Mouse (Mus musculus) myocyte (in vitro differentiated cells): ENCODE results near the gene Aqp8.

ENCODE experiments used
- E2F4 ChIP-seq: IDR thresholded peaks from one replicate; pipeline ENCODE4 v1.6.1; 2011; ENCODE audit warnings: mild to moderate bottlenecking, control low read depth, moderate library complexity; ENCODE audit not compliant: insufficient read depth
- MAX ChIP-seq: IDR thresholded peaks from one replicate; pipeline ENCODE4 v1.6.1; 2011; ENCODE audit warnings: low read depth, mild to moderate bottlenecking, control low read depth
- MYOG ChIP-seq, 3 experiments: IDR thresholded peaks; one replicate each; pipeline ENCODE4 v1.6.1; 2011; ENCODE audit warnings: control low read depth in 2 of 3, low read depth in 2 of 3, mild to moderate bottlenecking in 2 of 3; ENCODE audit not compliant: insufficient read length in 2 of 3, control insufficient read depth in 1 of 3, insufficient read depth in 1 of 3
- POLR2A ChIP-seq: IDR thresholded peaks from one replicate; pipeline ENCODE4 v1.6.1; 2011; ENCODE audit warnings: low read depth, mild to moderate bottlenecking, control low read depth, moderate library complexity; ENCODE audit not compliant: insufficient read length
- POLR2AphosphoS2 ChIP-seq: IDR thresholded peaks from one replicate; pipeline ENCODE4 v1.6.1; 2011; ENCODE audit warnings: low read depth, control low read depth; ENCODE audit not compliant: insufficient read length
- TCF12 ChIP-seq: IDR thresholded peaks from one replicate; pipeline ENCODE4 v1.6.1; 2011; ENCODE audit warnings: mild to moderate bottlenecking, control low read depth; ENCODE audit not compliant: poor library complexity, insufficient read depth, severe bottlenecking
- USF1 ChIP-seq: IDR thresholded peaks from one replicate; pipeline ENCODE4 v1.6.1; 2011; ENCODE audit warnings: low read depth, mild to moderate bottlenecking, control low read depth, moderate library complexity

- no peak for TF ChIP-seq MAX
- no peak for TF ChIP-seq E2F4
- TF ChIP-seq POLR2A = no peak
- TF ChIP-seq USF1 = no peak
- TF ChIP-seq POLR2AphosphoS2 = no peak
- no peak for TF ChIP-seq TCF12
- no peak for TF ChIP-seq MYOG (IDR thresholded peaks at IDR 0.05; ENCODE audit: control insufficient read depth in 1 of 3, insufficient read depth in 1 of 3, insufficient read length in 2 of 3, low read depth in 2 of 3)
Observed at GRCm38 (mm10) chr7:123462070-123462501, at the start of gene Aqp8.
